Mouse (Mus musculus) CH12.LX (cell line): ENCODE data around the gene Runx2. TPM values are rescaled to one million over a fixed set of nuclear protein-coding genes. Genes with fewer than 3 reads are reported as not detected.

ENCODE experiments used
- DNase-seq: peaks from one replicate; pipeline ENCODE4 v3.0.0-alpha.2; 2013; ENCODE audit errors: extremely low read depth
- H3K27ac ChIP-seq: 2 replicates; pipeline ENCODE4 v1.5.1; 2012; ENCODE audit warnings: low read depth, mild to moderate bottlenecking, control low read depth, moderate library complexity; ENCODE audit not compliant: insufficient read depth
- H3K27me3 ChIP-seq: replicated peaks from 2 replicates; pipeline ENCODE3; 2012; ENCODE audit warnings: inconsistent platforms
- H3K36me3 ChIP-seq, 2 experiments: replicated peaks in 1 of 2; 2 replicates each; pipeline versions ENCODE3 to v1.6.1; 2012; ENCODE audit warnings: inconsistent platforms in 1 of 2, low read length in 1 of 2, mild to moderate bottlenecking in 1 of 2, mixed read lengths in 1 of 2, moderate library complexity in 1 of 2; ENCODE audit not compliant: control insufficient read depth in 1 of 2, insufficient read depth in 1 of 2
- H3K4me1 ChIP-seq, 2 experiments: 2 replicates each; pipeline ENCODE4 v1.6.1; 2012; ENCODE audit warnings: inconsistent platforms in 1 of 2, moderate library complexity in 1 of 2; ENCODE audit not compliant: insufficient read depth in 2 of 2, control insufficient read depth in 1 of 2
- H3K4me2 ChIP-seq: 2 replicates; pipeline ENCODE4 v1.6.1; 2012; ENCODE audit warnings: low read depth, mild to moderate bottlenecking, control low read depth; ENCODE audit not compliant: poor library complexity, insufficient read depth, severe bottlenecking
- H3K4me3 ChIP-seq, 3 experiments: fragments of 150-350 bp in 1 of 3; sonication (generic) in 1 of 3; replicated peaks in 1 of 3; 2 replicates each; pipeline versions ENCODE3 to v1.5.1; 2011 to 2012; ENCODE audit warnings: low read depth in 2 of 3, low read length in 2 of 3, mild to moderate bottlenecking in 2 of 3, moderate library complexity in 2 of 3, control low read depth in 1 of 3, improper control_type of control experiment in 1 of 3, inconsistent platforms in 1 of 3, mixed read lengths in 1 of 3; ENCODE audit not compliant: poor library complexity in 1 of 3
- H3K79me2 ChIP-seq: replicated peaks from 2 replicates; pipeline ENCODE4 v1.6.1; 2012; ENCODE audit warnings: mild to moderate bottlenecking, moderate library complexity; ENCODE audit not compliant: control insufficient read depth, poor library complexity, insufficient read depth, severe bottlenecking; ENCODE audit errors: extremely low read depth
- H3K9ac ChIP-seq: 2 replicates; pipeline ENCODE4 v1.6.1; 2012; ENCODE audit warnings: low read depth, mild to moderate bottlenecking, control low read depth, moderate library complexity; ENCODE audit not compliant: insufficient read depth
- H3K9me3 ChIP-seq: replicated peaks from 2 replicates; pipeline ENCODE3; 2012; ENCODE audit warnings: low read length, inconsistent platforms, mixed read lengths
- BHLHE40 ChIP-seq: IDR thresholded peaks from 2 replicates; pipeline ENCODE4 v1.6.1; 2011; ENCODE audit warnings: mild to moderate bottlenecking, low read depth, low read length, improper control_type of control experiment
- CHD1 ChIP-seq: IDR thresholded peaks from 2 replicates; pipeline ENCODE4 v1.6.1; 2012; ENCODE audit warnings: low read depth, low read length, improper control_type of control experiment, inconsistent platforms
- CHD2 ChIP-seq: IDR thresholded peaks from 2 replicates; pipeline ENCODE4 v1.6.1; 2011; ENCODE audit warnings: low read length, improper control_type of control experiment
- E2F4 ChIP-seq: IDR thresholded peaks from 2 replicates; pipeline ENCODE4 v1.6.1; 2011; ENCODE audit warnings: low read depth, low read length, improper control_type of control experiment; ENCODE audit not compliant: insufficient replicate concordance
- ETS1 ChIP-seq: conservative IDR thresholded peaks from 2 replicates; pipeline ENCODE4 v1.6.1; 2012; ENCODE audit warnings: low read depth, mild to moderate bottlenecking, inconsistent platforms, low read length, improper control_type of control experiment, moderate library complexity
- HCFC1 ChIP-seq: IDR thresholded peaks from 2 replicates; pipeline ENCODE4 v1.6.1; 2012; ENCODE audit warnings: low read depth, mild to moderate bottlenecking, inconsistent platforms, low read length, improper control_type of control experiment
- JUN ChIP-seq: IDR thresholded peaks from 2 replicates; pipeline ENCODE4 v1.6.1; 2011; ENCODE audit warnings: low read depth, mild to moderate bottlenecking, low read length, improper control_type of control experiment, moderate library complexity; ENCODE audit not compliant: insufficient read depth
- KAT2A ChIP-seq: IDR thresholded peaks from 2 replicates; pipeline ENCODE4 v1.6.1; 2012; ENCODE audit warnings: low read length, improper control_type of control experiment, inconsistent platforms; ENCODE audit not compliant: insufficient replicate concordance
- MAFK ChIP-seq: IDR thresholded peaks from 2 replicates; pipeline ENCODE4 v1.6.1; 2011; ENCODE audit warnings: low read length, improper control_type of control experiment; ENCODE audit not compliant: insufficient replicate concordance
- MEF2A ChIP-seq: IDR thresholded peaks from 2 replicates; pipeline ENCODE4 v1.6.1; 2014; ENCODE audit warnings: low read depth, mild to moderate bottlenecking, inconsistent platforms, low read length, improper control_type of control experiment, borderline replicate concordance
- MYC ChIP-seq: IDR thresholded peaks from 2 replicates; pipeline ENCODE4 v1.6.1; 2011; ENCODE audit warnings: low read depth, mild to moderate bottlenecking, improper control_type of control experiment, low read length
- NELFE ChIP-seq: IDR thresholded peaks from 2 replicates; pipeline ENCODE4 v1.6.1; 2011; ENCODE audit warnings: low read depth, low read length, improper control_type of control experiment
- NRF1 ChIP-seq: IDR thresholded peaks from 2 replicates; pipeline ENCODE4 v1.6.1; 2014; ENCODE audit warnings: low read depth, mild to moderate bottlenecking, inconsistent platforms, low read length, improper control_type of control experiment, moderate library complexity
- PAX5 ChIP-seq: IDR thresholded peaks from 2 replicates; pipeline ENCODE4 v1.6.1; 2012; ENCODE audit warnings: low read length, inconsistent platforms, mixed read lengths
- POLR2A ChIP-seq: IDR thresholded peaks from 2 replicates; pipeline ENCODE4 v1.6.1; 2011; ENCODE audit warnings: low read depth, mild to moderate bottlenecking, improper control_type of control experiment, low read length
- POLR2AphosphoS2 ChIP-seq: IDR thresholded peaks from 2 replicates; pipeline ENCODE4 v1.6.1; 2011; ENCODE audit warnings: low read depth, low read length, improper control_type of control experiment
- RCOR1 ChIP-seq: conservative IDR thresholded peaks from 2 replicates; pipeline ENCODE4 v1.6.1; 2012; ENCODE audit warnings: low read depth, mild to moderate bottlenecking, inconsistent platforms, low read length, improper control_type of control experiment
- SIN3A ChIP-seq: IDR thresholded peaks from 2 replicates; pipeline ENCODE4 v1.6.1; 2012; ENCODE audit warnings: low read length, improper control_type of control experiment, inconsistent platforms
- TCF12 ChIP-seq: IDR thresholded peaks from 2 replicates; pipeline ENCODE4 v1.6.1; 2014; ENCODE audit warnings: low read depth, mild to moderate bottlenecking, inconsistent platforms, low read length, improper control_type of control experiment
- UBTF ChIP-seq: IDR thresholded peaks from 2 replicates; pipeline ENCODE4 v1.6.1; 2012; ENCODE audit warnings: low read depth, mild to moderate bottlenecking, inconsistent platforms, low read length, improper control_type of control experiment, moderate library complexity
- USF1 ChIP-seq: IDR thresholded peaks from 2 replicates; pipeline ENCODE4 v1.6.1; 2014; ENCODE audit warnings: low read depth, mild to moderate bottlenecking, inconsistent platforms, low read length, improper control_type of control experiment
- USF2 ChIP-seq: conservative IDR thresholded peaks from 2 replicates; pipeline ENCODE4 v1.6.1; 2011; ENCODE audit warnings: low read depth, low read length, improper control_type of control experiment
- ZC3H11A ChIP-seq: IDR thresholded peaks from 2 replicates; pipeline ENCODE4 v1.6.1; 2012; ENCODE audit warnings: low read depth, mild to moderate bottlenecking, inconsistent platforms, low read length, improper control_type of control experiment
- ZKSCAN1 ChIP-seq: IDR thresholded peaks from 2 replicates; pipeline ENCODE4 v1.6.1; 2012; ENCODE audit warnings: low read depth, inconsistent platforms, low read length, improper control_type of control experiment, borderline replicate concordance
- ZNF384 ChIP-seq: IDR thresholded peaks from 2 replicates; pipeline ENCODE4 v1.6.1; 2012; ENCODE audit warnings: low read depth, low read length, improper control_type of control experiment, inconsistent platforms
- dilution Hi-C: fragments of 300-500 bp; cut with MboI; formaldehyde crosslinking; loops from 2 replicates; pipeline ENCODE4 v1.14.3; 2020; ENCODE audit warnings: low sequenced_read_pairs; ENCODE audit not compliant: extremely low pct_unique_long_range_greater_than_20kb, extremely low pct_ligation_motif_present
- in situ Hi-C: fragments of 300-500 bp; cut with MboI; formaldehyde crosslinking; loops from 3 replicates; pipeline ENCODE4 v1.14.3; 2019; ENCODE audit warnings: low sequenced_read_pairs, low pct_ligation_motif_present, low pct_unique_long_range_greater_than_20kb, mixed read lengths
- polyA plus RNA-seq: library from polyadenylated mRNA; unstranded; fragments of >175 nt; gene quantifications from 2 replicates; pipeline ENCODE4 v1.2.1, GENCODE M21; 2012; ENCODE audit warnings: low read depth; ENCODE audit not compliant: insufficient read length
- total RNA-seq, 2 experiments: library from RNA; depleted of rRNA; stranded (reverse); fragments of 300-350 nt in 1 of 2; fragments of >200 nt in 1 of 2; gene quantifications; 2 replicates each; pipeline ENCODE4 v1.2.3; 2012 to 2014

Runx2 gene
- total and polyA plus RNA-seq, 3 experiments, result 0.70 to 1.4 (median 1.1) TPM

DNA sequence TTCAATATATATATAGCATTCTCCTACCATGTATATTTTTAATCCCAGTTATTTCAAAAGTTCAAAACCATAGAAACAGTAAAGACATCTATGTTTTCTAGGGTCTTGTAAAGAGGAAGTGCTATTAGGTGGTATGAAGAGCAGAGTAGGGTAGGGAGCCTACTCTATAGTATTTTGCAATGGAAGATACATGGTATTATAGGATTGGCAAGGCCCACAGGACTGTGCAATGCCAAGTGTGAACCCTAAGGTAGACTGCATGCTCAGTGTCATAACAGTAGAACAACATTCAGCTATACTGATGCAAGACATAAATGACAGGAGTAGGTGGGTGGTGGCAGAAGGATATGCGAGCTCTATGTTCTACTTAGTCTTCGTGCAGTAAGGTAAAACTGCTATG is 181.7 kb downstream of the Runx2 start:
- peaks cover under 1 to 6% of the 10 kb centered on the region in 2 experiments; a peak in 3 of 4 replicates for H3K4me1 ChIP-seq
- H3K9me3 ChIP-seq, result no peaks in the 10 kb centered on the region
- H3K27ac ChIP-seq, result no peak overlapping the region
- no peak overlapping the region for H3K9ac ChIP-seq
- no peaks in the 10 kb centered on the region for H3K36me3 ChIP-seq
- TF ChIP-seq KAT2A (no peak), USF1 (no peak), JUN (no peak), POLR2A (no peak), NELFE (no peak), MAFK (no peak), ETS1 (no peak), PAX5 (no peak), UBTF (no peak), MEF2A (no peak), MYC (no peak), CHD2 (no peak)
- in situ Hi-C loops (no loop called here), dilution Hi-C loops (no loop called here)
- no peaks in the 10 kb centered on the region for H3K79me2 ChIP-seq
- no peak overlapping the region for H3K4me3 ChIP-seq
- H3K4me2 ChIP-seq, result no peak overlapping the region
- DNase-seq, result no peak
- H3K27me3 ChIP-seq, result no peaks in the 10 kb centered on the region

GRCm38 (mm10) chr17:44632292-44632691 is 182.3 kb downstream of the Runx2 start:
- H3K27ac ChIP-seq, result no peak overlapping the region
- TF ChIP-seq CHD2, result no peak
- no peak for TF ChIP-seq USF2
- no peak for TF ChIP-seq ETS1
- TF ChIP-seq ZKSCAN1, result no peak
- no peak for TF ChIP-seq KAT2A
- no peak for TF ChIP-seq E2F4
- TF ChIP-seq SIN3A, result no peak
- no peak for TF ChIP-seq TCF12
- TF ChIP-seq RCOR1, result no peak
- no peak for TF ChIP-seq ZC3H11A
- TF ChIP-seq PAX5, result no peak
- no peak for TF ChIP-seq ZNF384
- TF ChIP-seq HCFC1, result no peak
- no peak for TF ChIP-seq CHD1
- TF ChIP-seq MYC, result no peak
- TF ChIP-seq POLR2AphosphoS2, result no peak
- TF ChIP-seq NRF1, result no peak
- TF ChIP-seq BHLHE40, result no peak
- no peak for TF ChIP-seq JUN
- no peak for DNase-seq
- no peaks in the 10 kb centered on the region for H3K36me3 ChIP-seq
- H3K4me3 ChIP-seq, result no peak overlapping the region
- H3K27me3 ChIP-seq, result no peaks in the 10 kb centered on the region
- no peak overlapping the region for H3K9ac ChIP-seq
- H3K79me2 ChIP-seq, result no peaks in the 10 kb centered on the region
- H3K4me1 ChIP-seq, result peaks cover 7 to 12% of the 10 kb centered on the region in 2 experiments
- no peaks in the 10 kb centered on the region for H3K9me3 ChIP-seq
- dilution Hi-C loops (no loop called here), in situ Hi-C loops (no loop called here)
- no peak overlapping the region for H3K4me2 ChIP-seq
